Mouse (Mus musculus) G1E (cell line): Measurements from ENCODE around the gene Dnajb2.

Experiments used
- CTCF ChIP-seq: IDR thresholded peaks from 2 replicates; pipeline ENCODE4 v1.5.1; 2012; ENCODE audit warnings: low read depth, low read length, inconsistent platforms, mixed read lengths
- GATA1 ChIP-seq: IDR thresholded peaks from 2 replicates; pipeline ENCODE4 v1.6.1; 2012; ENCODE audit warnings: borderline replicate concordance, low read length, inconsistent platforms, mixed read lengths
- POLR2AphosphoS5 ChIP-seq: IDR thresholded peaks from 2 replicates; pipeline ENCODE4 v1.6.1; 2012; ENCODE audit warnings: low read depth, low read length, inconsistent platforms; ENCODE audit not compliant: insufficient replicate concordance

DNA sequence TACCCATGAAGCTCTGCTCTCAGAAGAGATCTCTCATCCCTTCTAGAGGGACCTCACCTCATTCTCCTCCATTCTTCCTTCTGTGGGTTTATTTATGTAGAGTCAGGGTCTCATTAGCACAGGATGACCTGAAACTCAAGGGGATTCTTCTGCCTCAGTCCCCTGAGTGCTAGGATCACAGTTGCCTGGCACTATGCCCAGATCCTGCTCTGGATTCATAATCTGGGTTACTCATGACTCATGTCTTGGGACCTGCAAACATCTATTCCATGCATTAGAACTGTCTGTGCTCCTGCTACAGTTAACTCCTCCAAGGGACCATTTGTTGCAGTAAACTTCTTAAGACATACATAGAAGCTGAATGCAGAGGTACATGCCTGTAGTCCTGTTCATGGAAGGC is 25.1 kb downstream of the Dnajb2 start:
- TF ChIP-seq CTCF (no peak), GATA1 (no peak), POLR2AphosphoS5 (no peak)
